Mouse (Mus musculus): ENCODE data around the gene Ppil1. TPM values are rescaled to one million over a fixed set of nuclear protein-coding genes. Genes with fewer than 3 reads are reported as not detected.

The Ppil1 gene
- total RNA-seq (2021) = 10 to 100 TPM; 31.2 to 34.1 TPM

DNA sequence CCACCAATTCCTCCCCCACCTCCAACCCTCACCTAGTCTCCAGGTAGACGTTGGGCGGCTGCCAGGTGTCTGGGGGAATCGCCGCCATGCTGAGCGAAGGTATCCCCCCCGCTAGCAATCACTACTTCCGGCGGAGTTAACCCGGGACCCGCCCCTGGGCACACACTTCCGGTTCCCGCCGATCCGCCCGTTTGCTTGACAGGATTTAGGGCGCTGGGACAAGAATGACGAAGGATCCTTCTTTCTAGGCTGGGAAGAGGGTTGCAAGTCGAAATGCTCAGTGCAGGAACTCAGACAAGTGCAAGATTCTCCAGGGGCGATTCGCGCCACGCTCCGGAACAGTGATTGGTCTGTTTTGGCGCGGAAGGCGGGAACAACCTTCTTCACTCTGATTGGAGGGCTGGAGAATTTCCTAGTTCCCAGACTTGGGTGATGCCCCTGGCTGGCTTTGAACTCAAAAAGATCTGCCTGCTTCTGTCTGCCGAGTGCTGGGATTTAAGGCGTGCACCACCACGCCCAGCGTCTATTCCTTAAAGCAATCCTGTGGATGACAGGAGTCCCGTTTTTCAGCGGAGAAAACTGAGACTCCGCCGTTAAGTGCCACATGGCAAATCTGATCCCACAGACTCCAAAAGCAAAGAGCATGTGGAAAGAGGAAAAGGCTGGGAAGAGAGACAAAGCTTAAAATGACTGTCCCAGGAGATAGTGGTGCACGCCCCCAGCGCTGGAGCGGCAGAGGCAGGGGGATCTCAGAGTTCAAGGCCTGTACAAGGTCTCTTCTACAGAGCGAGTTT lies at the start of gene Ppil1:
Ppil1 (minus strand) TSS at position 347 of the 794 bp plus-strand sequence.
- peak; percentile 84 to 89 for DNase-seq
- intact Hi-C loops (cut with DNase I) = no loop called here

DNA sequence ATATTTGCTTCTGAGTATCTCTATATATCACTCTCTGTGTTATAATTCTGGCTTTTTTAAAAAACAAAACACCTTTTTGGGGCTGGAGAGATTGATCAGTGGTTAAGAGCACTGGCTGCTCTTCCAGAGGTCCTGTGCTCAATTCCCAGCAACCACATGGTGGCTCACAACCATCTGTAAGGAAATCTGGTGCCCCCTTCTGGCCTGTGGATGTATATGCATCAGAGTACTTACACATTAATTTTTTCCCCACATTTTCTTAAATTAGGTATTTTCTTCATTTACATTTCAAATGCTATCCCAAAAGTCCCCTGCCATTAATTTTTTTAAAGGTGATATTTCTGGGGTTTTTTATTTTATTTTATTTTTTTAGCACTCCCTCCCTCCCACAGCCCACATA lies 49.3 kb upstream of the Ppil1 start:
- intact Hi-C loops (cut with DNase I) = no loop called here
- no peak for DNase-seq

DNA sequence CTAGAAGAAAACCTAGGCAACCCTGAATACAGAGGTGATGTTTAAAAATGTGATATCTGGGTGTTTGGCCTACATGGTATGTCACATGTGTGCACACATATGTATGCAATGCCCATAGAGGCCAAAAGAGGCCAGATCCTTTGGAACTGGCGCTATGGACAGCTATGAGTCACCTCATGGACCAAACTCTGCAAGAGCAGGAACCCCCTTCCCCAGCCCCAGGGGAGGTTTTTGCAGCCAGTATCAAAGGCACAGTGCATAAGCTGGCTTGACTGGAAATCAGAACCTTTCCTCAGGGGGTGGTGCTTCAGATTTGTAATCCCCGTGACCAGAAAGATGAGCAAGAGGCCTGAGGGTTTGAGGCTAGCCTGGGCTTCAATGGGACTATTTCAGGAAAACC lies 48.1 kb upstream of the Ppil1 start:
- DNase-seq = no peak
- intact Hi-C loops (cut with DNase I) = no loop called here

DNA sequence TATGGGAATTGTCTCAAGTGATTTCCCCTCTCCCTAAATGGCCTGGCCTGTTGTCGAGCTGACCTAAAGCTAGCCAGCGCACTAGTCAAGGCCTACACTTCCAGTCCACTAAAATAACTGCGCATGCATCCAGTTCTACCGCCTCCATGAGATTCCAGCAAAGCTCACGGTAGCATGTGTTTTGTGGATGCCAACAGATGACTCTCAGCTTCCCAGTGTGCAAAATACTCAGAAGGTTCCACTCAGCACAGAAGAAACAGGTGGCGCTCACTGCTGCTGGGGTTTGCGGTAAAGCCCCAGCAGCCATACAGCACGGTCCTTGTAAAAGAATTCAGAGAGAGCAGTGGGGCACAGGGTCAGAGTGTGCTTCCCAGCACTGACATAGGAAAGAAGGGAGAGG lies 47.6 kb upstream of the Ppil1 start:
- intact Hi-C loops (cut with DNase I) = no loop called here
- DNase-seq = no peak

DNA sequence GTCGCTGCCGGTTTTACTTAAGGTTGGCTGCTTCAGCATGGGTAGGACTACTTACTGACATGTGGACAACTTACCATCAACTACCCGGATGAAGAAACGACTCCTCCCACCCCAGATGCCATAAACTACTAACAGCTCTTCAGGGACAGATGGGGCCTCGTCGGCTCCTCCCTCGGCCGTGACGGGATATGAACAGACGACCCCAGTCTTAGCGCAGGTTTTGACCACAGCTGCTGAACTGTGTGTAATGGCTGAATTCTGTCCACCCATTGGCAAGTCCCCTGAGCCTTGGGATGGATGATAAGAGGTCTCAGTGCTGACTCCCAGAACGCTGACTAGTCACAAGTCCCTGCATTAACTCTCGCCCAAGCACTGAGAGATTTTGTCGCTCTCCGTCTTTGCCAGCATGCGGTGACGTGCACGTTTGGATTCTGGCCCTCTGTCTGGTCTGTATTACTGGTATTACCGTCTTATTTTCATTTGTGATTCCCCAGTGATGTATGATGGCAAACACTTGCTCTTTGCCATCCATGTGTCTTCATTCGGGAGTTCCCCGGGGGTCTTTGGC lies 46.2 kb upstream of the Ppil1 start:
- intact Hi-C loops (cut with DNase I) = no loop called here
- peak; percentile 61 to 74 for DNase-seq

DNA sequence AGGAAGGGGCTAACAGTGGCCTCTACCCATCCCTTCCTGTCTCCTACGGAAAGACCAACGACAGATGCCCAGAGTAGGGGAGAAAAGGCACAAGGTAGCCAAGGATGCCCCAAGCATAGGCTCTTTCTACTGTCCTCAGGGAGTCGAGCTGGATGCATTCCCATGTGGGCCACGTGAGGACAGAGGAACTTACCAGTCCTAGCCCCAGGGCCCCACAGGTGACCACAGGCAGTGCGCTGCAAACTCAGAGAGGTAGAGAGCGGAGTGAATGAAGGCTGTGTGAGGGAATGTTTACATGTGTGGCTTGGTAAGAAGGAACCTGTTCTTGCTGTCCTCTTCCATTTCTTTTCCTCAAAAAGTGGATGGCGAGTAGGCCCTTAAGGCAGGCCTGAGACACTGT lies 41.9 kb upstream of the Ppil1 start:
- no peak for DNase-seq

DNA sequence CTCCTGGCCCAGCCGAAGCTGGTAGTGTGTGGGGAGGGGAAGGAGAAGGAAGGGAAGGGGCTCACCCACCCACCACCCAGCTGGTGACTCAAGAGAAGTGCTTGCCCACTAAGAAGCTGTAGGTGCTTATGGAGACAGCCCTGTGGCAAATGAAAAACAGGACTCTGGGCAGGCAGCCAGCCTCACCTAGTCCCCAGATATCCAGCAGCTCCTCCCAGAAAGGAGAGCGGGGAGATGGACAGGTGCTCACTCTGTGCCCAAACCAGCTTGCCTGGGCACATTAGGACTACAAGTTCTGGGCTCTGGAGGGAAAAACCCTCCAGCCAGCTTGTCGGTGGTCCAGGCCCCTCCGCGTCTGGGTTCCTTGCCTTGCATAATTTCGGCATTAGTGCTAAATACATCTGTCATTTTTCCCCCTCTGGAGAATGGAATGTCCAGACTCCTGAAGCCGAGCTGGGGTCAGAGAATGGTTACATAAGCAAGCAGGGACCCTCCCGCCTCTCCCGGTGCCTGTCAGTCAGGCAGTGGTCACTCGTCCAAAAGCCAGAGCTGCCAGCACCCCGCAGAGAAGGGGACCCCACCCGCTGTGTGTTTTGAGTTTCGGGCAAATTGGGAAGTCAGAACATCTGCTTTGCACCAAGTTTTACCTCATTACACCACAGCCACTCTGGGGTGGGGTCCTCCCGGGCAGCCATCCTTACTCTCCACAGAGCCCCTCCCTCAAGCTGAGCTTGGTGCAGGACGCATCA lies 41.2 kb upstream of the Ppil1 start:
- intact Hi-C loops (cut with DNase I) = no loop called here
- DNase-seq = peak; percentile 64 to 70

More for the DNA sequence above, 41.9 kb upstream of the Ppil1 start:
- intact Hi-C loops (cut with DNase I) = no loop called here

DNA sequence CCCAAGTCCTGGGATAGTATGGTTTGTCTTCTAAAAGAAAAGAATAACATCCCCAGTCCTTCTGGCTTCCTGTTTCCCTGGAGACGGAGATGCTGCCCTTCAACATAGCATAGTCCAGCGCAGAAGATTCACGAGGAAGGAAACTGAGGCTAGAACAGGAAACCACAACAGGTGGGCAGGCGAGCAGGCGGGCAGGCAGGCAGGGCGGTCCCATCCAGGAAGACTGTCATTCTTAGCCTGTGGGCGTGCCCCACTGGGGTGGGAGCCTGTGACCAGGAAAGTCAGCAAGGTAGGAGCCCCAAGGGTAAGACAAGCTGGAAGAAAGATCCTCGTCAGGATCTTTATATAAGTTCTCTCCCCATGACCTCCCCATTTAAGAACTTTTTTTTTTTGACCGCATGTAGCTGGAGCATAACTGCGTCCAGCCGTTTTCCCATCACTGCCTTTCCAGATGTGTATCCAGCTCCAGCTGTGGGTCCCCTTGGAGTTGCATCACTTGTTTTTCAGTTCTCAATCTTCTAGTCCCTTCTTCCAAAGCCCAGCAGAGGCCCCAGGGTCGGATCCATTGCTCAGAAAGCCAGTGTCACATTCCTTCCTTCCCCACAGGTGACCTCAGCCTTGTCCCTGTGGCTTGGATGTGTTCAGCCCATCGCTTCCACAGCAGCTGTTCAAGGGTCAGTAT lies 40.5 kb upstream of the Ppil1 start:
- DNase-seq = peak in 1 of 2 experiments; percentile 57

DNA sequence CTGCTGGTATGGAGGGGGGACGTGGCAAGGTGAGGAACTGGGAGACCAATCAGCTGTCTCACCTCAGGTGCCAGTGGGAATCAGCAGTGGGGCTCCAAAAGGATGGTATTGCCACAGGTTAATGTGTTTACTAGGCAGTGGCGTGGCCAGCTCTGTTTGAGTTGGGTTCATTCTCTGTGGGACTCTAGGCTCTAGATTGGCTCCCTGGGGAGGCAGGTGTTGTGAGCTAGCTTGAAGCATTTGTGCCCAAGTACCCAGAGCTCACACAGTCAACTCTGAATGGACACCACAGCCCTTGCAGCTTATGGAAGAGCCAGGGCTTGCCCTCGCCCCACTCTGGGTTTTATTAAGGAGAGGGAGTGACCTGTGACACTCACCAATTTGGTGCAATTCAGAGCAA lies 39.9 kb upstream of the Ppil1 start:
- DNase-seq = no peak
- intact Hi-C loops (cut with DNase I) = no loop called here

More for the DNA sequence above, 40.5 kb upstream of the Ppil1 start:
- intact Hi-C loops (cut with DNase I) = no loop called here

DNA sequence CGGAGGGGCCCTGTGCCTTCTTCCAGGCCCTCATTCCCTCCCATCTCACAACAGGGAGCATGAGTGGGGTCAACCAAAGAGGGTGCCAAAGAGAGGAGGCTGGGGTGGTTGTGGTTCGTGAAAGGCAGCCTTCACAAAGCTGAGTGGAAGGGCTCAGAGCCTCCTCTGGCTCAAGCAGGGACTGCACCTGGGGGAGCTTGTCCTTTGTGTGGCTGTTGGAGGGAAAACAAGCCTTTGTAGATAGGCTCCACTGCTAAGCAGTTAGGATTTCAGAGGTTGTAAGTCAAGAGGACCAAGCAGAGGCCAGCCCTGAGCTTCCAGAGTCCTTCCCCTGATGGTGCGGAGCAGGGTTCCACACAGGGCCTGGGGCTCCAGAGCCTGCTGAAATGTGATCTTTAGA lies 39.1 kb upstream of the Ppil1 start:
- peak in 1 of 2 experiments; percentile 50 for DNase-seq

DNA sequence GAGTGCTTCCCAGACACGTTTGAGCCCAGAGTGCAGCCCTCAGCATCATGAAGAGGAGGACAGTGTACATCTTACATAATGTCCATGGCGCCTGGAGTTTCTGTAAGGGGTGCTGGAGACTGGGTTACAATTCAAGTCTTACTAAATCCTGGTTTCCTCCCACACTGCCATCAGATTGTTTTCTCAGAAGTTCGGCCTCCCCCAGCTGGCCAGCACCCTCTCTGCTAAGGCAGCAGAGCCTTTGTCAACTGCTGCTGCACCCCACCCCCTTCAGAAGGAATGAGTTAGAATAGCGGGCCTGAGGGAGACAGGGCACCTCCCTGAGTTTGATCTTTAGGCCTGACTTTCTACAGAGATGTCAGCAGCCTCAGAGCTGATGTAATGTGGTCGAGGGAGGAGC lies 38.2 kb upstream of the Ppil1 start:
- DNase-seq = peak; percentile 53 to 58
- intact Hi-C loops (cut with DNase I) = no loop called here

More for the DNA sequence above, 39.1 kb upstream of the Ppil1 start:
- intact Hi-C loops (cut with DNase I) = no loop called here

DNA sequence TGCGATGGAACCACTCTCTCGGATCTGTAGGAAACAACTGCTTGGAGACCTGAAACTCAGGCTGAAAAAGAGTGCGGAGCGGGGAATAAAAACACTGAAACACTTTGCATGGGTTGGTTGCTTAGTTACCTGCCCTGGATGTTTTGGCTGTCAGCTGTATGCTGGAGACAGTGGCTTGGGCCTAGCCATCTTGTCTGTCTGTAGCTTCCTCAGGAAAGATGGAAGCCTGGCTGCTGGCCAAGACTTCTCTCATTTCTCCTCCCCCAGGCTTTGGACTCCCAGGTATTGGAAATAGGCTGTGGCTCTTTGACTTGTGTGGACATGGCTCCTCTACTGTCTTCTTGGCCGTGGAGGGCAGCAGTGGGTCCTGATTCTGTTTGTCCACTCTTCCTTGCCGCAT lies 37.4 kb upstream of the Ppil1 start:
- intact Hi-C loops (cut with DNase I) = loop anchor here (2.0 kb wide), 1 partner anchor 37 kb away; no protein-coding TSS in a partner anchor
- DNase-seq = no peak

DNA sequence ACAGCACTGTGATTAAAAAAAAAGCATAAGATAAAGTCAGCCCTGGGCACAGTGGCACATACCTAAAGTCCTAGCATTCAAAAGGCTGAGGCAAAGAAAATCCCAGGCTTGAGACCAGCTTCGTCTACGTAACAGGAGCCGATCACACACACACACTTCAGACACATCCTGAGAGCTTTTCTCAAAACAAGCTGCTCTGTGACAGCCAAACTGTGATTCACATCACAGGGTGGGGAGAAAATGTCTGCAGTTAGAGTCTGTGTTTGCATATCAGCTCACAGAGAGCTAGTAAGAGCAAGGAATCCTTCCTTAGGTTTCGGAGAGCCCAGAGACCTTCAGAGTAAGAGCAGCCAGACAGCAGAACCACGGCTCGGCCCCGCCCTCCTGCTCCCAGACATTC lies 36.9 kb upstream of the Ppil1 start:
- intact Hi-C loops (cut with DNase I) = loop anchor here (2.0 kb wide), 1 partner anchor 38 kb away; no protein-coding TSS in a partner anchor
- DNase-seq = no peak

DNA sequence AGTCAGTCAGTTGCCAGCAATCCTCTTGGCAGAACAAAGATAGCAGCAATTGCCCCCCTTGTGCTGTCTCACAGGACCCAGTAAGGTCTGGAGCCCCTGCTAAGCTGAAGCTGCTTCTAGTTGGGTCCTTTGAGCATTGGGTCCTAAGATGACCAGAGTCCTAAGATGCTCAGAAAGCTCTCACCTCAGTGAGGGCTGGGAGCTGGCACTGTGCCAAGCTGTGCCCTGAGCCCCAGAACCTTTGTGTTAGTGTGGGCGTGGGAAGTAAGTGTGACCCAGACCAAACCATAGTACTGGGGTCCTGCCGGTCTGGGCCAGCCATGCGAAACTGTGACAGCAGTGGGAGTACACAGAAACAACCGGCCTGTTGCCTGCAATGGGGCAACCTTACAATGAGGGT lies 35.3 kb upstream of the Ppil1 start:
- DNase-seq = no peak
- intact Hi-C loops (cut with DNase I) = no loop called here

DNA sequence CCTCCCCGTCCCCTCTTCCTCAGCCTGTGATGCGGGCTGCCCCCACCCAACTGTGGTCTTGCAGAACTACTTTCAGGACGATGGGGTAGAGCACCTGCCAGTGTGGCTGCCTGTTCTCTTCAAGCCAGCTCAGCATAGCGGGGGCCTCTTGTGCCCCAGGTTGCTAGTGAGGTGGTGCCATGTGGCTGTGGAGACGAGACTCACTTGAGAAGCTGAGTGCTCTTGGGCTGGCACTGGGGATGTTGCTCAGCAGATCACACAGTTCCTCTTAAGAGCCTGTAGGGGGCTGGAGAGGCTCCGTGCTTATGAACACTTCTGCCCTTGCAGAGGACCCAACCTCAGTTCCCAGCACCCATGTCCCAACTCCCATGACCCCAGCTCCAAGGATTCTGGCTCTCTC lies 33.8 kb upstream of the Ppil1 start:
- intact Hi-C loops (cut with DNase I) = no loop called here
- DNase-seq = no peak

DNA sequence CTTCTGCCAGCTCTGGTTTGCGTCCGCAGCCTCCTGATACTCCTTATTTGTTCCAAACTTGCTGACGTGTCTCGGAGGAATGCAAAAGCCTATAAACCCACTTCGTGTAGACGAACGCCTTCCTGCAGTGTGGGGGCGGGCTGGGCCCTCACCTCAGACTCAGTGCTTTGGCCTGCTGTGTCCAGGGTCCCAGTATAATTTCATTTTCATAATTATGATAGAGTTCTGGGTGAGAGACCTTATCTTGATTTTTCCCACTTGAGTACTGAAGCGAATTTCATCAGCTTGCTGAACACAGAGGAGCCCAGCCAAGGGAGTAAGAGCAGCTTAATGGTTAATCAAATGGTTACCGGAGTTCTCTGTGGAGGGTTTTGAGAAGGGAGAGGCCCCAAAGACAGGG lies 33.3 kb upstream of the Ppil1 start:
- intact Hi-C loops (cut with DNase I) = no loop called here

DNA sequence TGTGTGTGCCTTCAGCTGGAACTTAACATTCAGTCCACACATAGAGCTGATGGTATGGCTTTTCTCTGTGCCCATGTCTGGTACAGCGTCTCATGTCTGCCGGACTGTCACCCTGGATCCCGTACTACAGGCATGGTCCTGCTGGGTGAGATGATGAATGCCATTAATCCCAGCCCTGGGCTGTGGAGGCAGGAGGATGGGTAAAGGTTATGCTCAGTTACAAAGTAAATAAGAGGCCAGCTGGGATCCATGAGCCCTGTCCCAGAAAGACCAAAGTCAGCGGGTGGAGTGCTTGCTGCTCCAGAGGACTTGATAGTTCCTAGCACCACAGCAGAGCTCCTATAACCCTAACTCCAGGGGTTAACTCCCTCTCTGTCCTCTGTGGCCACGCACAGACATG lies 31.8 kb upstream of the Ppil1 start:
- no peak for DNase-seq
- intact Hi-C loops (cut with DNase I) = loop anchor here (2.0 kb wide), 1 partner anchor 75 kb away; no protein-coding TSS in a partner anchor

More for the DNA sequence above, 33.3 kb upstream of the Ppil1 start:
- no peak for DNase-seq

DNA sequence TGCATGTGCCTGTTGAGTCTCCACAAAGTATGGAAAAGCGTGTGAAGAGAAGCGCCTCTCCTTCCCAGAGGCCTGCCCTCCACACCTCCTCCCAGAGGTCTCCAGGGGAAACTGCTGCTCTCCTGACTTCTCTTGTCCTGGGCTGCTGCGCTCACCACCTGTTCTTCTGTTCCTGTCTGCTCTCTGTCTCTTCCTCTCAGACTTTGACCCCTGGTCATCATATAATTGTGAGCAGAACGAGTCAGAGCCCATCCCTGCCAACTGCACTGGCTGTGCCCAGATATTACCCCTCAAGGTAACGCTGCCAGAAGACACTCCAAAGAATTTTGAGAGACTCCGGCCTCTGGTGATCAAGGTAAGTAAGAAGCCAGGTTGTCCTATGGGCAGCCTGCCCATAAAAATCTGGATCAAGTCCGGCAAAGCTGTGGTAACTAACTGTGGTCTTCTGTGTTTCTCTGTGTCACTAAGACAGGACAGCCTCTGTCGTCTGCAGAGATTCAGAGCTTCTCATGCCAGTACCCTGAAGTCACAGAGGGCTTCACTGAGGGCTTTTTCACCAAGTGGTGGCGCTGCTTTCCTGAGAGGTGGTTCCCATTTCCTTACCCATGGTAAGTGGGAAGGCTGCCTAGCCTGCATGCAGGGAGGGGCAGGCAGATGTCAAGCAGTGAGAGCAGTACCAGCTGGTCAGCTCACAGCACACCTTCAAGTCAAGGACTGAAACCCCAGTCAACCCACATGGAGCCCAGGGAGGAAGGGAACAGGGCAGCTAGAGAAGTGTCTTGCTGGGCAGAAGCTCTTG lies 30.0 kb upstream of the Ppil1 start:
- DNase-seq = peak; percentile 57 to 67
- intact Hi-C loops (cut with DNase I) = loop anchor here (2.0 kb wide), 1 partner anchor 77 kb away; no protein-coding TSS in a partner anchor

DNA sequence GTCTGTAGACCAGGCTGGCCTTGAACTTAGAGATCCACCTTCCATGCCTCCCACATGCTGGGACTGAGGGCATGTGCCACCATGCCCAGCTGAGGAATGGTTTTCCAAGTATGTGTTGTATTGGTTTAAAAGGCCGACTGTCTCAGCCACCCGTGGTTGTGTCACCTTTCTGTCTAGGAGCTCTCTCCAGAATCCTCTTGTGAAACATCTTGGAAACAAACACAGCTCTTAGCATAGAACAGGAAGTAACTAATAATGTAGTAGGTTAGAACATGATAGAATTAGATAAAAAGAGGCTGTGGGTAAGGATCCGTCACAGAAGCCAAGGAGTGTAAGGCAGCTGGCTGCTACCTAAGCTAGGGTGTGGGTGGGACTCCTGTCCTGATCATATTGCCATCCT lies 29.0 kb upstream of the Ppil1 start:
- intact Hi-C loops (cut with DNase I) = no loop called here
- no peak for DNase-seq

DNA sequence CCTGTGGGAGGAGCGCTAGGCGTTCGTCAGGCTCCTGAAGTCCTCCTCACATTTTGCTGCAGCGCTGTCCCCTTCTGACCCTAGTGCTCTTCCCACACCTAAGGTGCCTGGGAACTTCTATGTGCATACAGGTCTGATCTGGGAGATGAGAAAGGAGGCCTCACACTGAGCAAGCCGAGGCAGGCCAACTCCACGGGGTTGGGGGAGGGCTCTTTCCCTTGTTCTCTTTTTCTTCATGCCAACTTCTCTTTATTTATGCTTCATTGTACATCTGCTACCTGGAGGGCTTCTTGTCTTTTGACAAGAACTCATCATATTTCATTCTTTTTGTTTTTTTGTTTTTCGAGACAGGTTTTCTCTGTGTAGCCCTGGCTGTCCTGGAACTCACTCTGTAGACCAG lies 27.8 kb upstream of the Ppil1 start:
- intact Hi-C loops (cut with DNase I) = no loop called here
- DNase-seq = no peak
